Mouse (Mus musculus) granulocyte monocyte progenitor cell, adult 5-6 weeks (primary cell): Measurements from ENCODE around the gene Med20. TPM values are rescaled to one million over a fixed set of nuclear protein-coding genes. Genes with fewer than 3 reads are reported as not detected.
"Not testable (repeated sequence)": the region's sequence is repeated elsewhere in the genome, so short reads cannot be mapped to it uniquely, and the experiment has no call there.

Experiments used
- ATAC-seq: replicated peaks from 2 replicates; pipeline ENCODE4 v1.8.0; 2016; ENCODE audit warnings: mild to moderate bottlenecking, moderate TSS enrichment, inconsistent platforms; ENCODE audit not compliant: poor library complexity, severe bottlenecking
- total RNA-seq, 2 experiments: library from RNA; stranded (forward) in 1 of 2; stranded (reverse) in 1 of 2; fragments of 200-712, 200-1000 nt in 1 of 2; fragments of >200 nt in 1 of 2; fragmentation: Nextera tagmentation in 1 of 2; gene quantifications; 2 replicates each; pipeline ENCODE4 v1.2.3; 2014 to 2017

Med20 gene
- total RNA-seq, 2 experiments from 2014 or later = 26.3 to 29.5 TPM

- peak; percentile 10 for ATAC-seq
Observed at GRCm38 (mm10) chr17:47596162-47596838, 15.1 kb upstream of the Med20 start.

GRCm38 (mm10) chr17:47596839-47597164 is 14.6 kb upstream of the Med20 start:
- no peak for ATAC-seq

DNA sequence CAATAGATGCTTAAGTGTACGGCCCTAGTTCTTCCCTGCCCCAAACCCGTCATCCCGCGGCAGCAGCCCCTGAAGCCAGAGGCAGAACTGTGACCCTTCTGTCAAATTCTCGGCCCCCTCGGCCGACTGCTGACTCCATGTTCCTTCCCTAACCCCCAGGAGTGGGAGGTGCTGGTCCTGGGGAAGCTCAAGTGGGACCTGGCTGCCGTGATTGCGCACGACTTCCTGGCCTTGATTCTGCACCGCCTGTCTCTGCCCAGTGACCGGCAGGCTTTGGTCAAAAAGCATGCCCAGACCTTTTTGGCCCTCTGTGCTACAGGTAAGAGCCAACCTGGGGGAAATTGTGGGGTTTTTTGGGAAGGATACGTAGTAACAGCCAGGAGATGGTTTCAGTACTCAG is 14.1 kb upstream of the Med20 start:
- ATAC-seq = no peak

DNA sequence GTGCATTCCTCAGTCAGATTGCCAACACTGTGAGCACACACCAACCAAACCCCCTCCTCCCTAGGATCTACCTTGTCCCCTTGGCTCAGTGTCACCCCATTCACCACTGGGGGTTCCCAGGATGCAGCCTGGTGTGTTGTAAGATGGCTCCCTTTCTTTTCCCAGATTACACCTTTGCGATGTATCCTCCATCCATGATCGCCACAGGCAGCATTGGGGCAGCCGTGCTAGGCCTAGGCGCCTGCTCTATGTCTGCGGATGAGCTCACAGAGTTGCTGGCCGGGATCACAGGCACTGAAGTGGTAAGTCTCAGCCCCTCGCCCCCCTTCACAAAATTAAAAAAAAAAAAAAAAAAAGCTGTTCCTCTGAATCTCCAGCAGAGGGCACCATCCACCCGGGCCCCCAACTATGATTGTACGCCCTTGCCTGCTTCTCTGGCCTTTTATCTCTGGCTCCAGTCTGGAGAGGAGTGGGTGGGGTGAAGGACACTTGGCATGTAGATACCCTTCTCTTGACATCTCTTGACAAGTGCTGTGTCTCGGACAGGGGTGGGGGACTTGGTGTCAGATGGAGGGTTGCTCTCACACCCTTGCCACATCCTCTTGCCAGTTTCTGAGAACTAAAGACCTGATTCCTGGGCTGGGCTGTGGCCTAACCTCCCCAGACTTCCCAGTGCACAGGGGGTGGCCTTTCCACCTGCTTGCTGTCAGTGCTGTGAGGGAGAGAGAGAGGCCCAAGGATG is 13.4 kb upstream of the Med20 start:
- 0 out of 2 replicates have a peak, but pooled peaks have one; percentile 1 for ATAC-seq

- not testable (repeated sequence) for ATAC-seq
Observed at GRCm38 (mm10) chr17:47598580-47599304, 12.6 kb upstream of the Med20 start.

- ATAC-seq = peak; percentile 21; the same call in 1 of the 2 replicates
Observed at GRCm38 (mm10) chr17:47599511-47600297, 11.7 kb upstream of the Med20 start.

DNA sequence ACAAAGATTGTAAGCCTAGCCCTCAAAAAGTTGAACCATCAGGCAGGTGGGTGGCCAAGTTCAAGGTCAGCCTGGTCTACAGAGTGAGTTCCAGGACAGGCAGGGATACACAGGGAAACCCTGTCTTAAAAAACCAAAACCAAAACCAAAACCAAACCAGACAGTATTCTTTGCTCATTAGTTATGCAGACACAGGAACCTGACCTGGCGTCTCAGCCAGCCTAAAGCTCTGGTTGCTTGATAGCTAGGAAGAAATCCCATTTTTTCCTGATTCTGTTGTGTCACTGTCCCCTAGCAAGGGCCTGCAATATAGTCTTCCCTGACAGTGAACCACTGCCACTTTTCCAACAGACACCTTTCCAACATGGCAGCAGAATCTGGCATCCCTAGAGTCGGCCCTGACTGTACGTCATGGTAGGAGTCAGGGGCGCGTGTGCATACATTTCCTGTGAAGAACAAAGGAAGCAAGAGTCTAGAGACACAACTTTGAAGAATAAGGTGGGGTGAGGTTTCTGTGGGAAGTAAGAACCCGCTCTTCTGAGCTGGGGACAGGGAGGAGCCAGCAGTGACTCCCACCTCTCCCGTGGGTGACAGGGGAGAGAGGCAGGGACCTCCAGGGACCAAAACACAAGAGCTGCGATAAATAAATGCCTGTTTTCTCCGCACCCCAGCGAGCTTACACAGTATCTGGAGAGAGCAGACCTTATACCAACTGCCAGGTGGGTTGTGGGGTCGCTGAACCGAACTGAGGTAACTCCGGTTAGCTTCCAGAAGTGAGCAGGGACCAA is 10.6 kb upstream of the Med20 start:
- ATAC-seq = no peak

GRCm38 (mm10) chr17:47601389-47601755 is 10.0 kb upstream of the Med20 start:
- ATAC-seq = no peak

- ATAC-seq = no peak
Observed at GRCm38 (mm10) chr17:47602289-47602688, 9.1 kb upstream of the Med20 start.

DNA sequence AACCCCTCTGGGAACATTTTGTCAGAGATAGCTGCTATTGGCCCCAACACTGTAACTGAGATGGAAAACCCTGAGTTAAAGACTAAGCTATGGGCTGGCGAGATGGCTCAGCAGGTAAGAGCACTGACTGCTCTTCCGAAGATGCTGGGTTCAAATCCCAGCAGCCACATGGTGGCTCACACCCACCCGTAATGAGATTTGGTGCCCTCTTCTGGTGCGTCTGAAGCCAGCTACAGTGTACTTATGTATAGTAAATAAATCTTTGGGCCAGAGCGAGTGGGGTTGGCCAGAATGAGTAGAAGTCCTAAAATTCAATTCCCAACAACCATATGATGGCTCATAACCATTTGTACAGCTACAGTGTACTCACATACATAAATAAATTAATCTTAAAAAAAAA is 5.2 kb upstream of the Med20 start:
- no peak for ATAC-seq

DNA sequence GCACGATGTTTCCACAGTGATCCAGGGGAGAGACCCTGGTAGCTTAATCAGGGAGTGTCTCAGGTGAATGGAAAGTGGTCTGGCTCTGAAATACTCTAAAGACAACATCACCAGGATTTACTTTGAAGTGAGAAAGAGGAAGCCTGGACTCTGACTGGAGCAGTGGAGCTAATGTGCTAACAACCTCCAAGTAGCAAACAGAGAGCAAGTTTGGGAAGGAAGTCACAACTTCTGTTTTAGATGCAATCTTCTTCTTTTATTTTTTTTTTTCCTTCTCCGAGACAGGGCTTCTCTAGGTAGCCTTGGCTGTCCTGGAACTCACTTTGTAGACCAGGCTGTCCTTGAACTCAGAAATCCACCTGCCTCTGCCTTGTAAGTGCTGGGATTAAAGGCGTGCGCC is 2.2 kb upstream of the Med20 start:
- ATAC-seq = 0 out of 2 replicates have a peak, but pooled peaks have one; percentile 13

DNA sequence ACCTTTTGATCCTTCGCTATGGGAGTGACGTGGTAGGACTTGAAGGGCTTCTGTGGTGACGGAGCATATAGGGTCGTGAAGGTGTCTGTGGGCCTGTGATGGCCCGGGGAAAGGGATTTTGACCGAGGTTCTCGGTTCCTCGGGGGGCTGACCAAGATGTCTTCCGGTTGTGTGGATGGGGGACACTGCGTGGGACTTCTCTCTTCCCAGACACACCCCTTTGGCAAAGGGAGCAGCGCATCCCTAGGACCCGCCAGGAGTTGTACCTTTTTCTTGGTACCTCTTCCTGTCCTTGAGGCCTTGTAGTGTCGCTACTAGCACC is 240 bp downstream of the Med20 start:
- ATAC-seq = no peak

- ATAC-seq = 0 out of 2 replicates have a peak, but pooled peaks have one; percentile 19
Observed at GRCm38 (mm10) chr17:47614018-47614417, 2.6 kb downstream of the Med20 start.

GRCm38 (mm10) chr17:47616119-47616518 is 4.7 kb downstream of the Med20 start:
- no peak for ATAC-seq

GRCm38 (mm10) chr17:47616652-47617051 is 5.3 kb downstream of the Med20 start:
- ATAC-seq = no peak

DNA sequence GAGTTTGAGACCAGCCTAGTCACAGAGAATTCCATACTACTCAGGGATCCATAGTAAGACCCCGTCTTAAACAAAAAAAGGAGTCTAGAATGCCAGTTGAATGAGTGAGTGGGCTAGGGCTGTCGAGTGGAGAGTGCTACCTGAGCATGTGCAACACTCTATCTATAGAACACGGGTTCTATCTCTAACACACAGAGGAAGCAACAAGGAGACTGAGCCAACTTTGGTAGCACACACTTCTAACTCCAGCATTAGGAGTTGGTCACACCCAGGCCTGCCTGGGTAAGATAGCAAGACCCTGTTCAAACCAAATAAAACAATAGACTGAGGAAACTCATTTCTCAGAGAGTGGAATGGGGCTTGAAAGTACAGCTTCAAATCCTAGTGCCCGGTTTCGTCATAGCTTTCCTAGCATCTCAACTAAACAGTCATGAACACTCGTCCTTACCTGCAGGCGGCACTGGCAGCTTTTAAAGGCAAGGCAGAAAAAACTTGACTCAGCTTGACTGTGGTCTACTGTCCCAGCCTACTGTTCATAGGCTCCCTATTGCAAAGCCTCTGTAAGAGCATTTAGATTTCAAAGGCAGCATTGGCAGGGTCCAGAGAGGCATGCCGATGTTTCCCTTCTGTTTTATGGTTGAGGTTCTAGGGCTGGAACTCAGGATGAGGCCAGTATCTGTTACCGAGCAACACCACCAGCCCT is 6.4 kb downstream of the Med20 start:
- no peak for ATAC-seq

GRCm38 (mm10) chr17:47618556-47619311 is 7.4 kb downstream of the Med20 start:
- ATAC-seq = no peak

GRCm38 (mm10) chr17:47622912-47623554 is 11.7 kb downstream of the Med20 start:
- no peak for ATAC-seq
